Mouse (Mus musculus) embryonic facial prominence, embryonic 12.5 days (tissue): ENCODE data around the gene Shc3. TPM values are rescaled to one million over a fixed set of nuclear protein-coding genes. Genes with fewer than 3 reads are reported as not detected.

Source experiments
- ATAC-seq: fragments of 200-750 bp; cut with Nextera tagmentation; 2 replicates; pipeline ENCODE4 v1.8.0; 2017; ENCODE audit not compliant: insufficient number of reproducible peaks, insufficient read depth, low FRiP score, low TSS enrichment
- H3K27ac ChIP-seq: fragments of 300-500 bp; sonication (generic); 2 replicates; pipeline ENCODE4 v1.5.1; 2016; ENCODE audit warnings: mild to moderate bottlenecking
- H3K27me3 ChIP-seq: fragments of 300-500 bp; sonication (generic); 2 replicates; pipeline ENCODE4 v1.6.1; 2016; ENCODE audit warnings: mild to moderate bottlenecking, moderate library complexity
- H3K36me3 ChIP-seq: fragments of 300-500 bp; sonication (generic); 2 replicates; pipeline ENCODE4 v1.6.1; 2016; ENCODE audit warnings: mild to moderate bottlenecking
- H3K4me1 ChIP-seq: fragments of 300-500 bp; sonication (generic); 2 replicates; pipeline ENCODE4 v1.6.1; 2016
- H3K4me2 ChIP-seq: fragments of 300-500 bp; sonication (generic); replicated peaks from 2 replicates; pipeline ENCODE4 v1.6.1; 2016; ENCODE audit warnings: mild to moderate bottlenecking, moderate library complexity
- H3K4me3 ChIP-seq: fragments of 300-500 bp; sonication (generic); 2 replicates; pipeline ENCODE4 v1.5.1; 2016; ENCODE audit warnings: mild to moderate bottlenecking
- H3K9ac ChIP-seq: fragments of 300-500 bp; sonication (generic); 2 replicates; pipeline ENCODE4 v1.6.1; 2016; ENCODE audit warnings: mild to moderate bottlenecking, moderate library complexity
- H3K9me3 ChIP-seq: fragments of 300-500 bp; sonication (generic); 2 replicates; pipeline ENCODE4 v1.6.1; 2016; ENCODE audit warnings: mild to moderate bottlenecking, moderate library complexity
- WGBS: fragments of 180-500 bp; shearing (Covaris S2); methylation state at CpG from one replicate; pipeline ENCODE4 v1.1.7; 2016; 5-methylcytosine and 5-hydroxymethylcytosine counted together
- polyA plus RNA-seq: library from polyadenylated mRNA; unstranded; fragments of >200 nt; fragmentation: Nextera tagmentation; extraction: Ambion mirVana; gene quantifications from 2 replicates; pipeline ENCODE4 v1.2.1, GENCODE M21; 2016

Shc3 gene
- polyA plus RNA-seq, 1 experiment from 2014 or later = 1.7 TPM

DNA sequence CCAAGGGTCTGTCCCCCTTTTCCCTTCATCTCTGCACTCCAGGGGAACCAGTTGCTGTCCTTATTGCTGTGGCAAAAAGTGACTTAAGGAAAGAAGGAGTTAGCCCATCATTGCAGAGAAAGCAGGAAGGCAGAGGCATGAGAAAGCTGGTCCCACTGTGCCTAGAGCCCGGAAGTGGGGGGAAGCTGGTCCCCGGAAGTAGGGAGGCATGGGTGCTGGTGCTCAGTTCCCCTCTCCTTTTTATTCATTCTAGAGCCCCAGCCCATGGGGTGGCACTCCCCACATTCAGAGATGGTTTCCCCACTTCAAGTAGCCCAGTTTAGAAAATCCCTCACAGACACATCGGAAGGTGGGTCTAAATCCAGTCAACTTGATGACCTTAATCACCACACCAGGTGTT lies 169.7 kb downstream of the Shc3 start:
- no peak overlapping the region for H3K27ac ChIP-seq
- H3K36me3 ChIP-seq = no peaks in the 10 kb centered on the region
- no peak overlapping the region for H3K9ac ChIP-seq
- H3K9me3 ChIP-seq = peaks cover 9% of the 10 kb centered on the region; the same call in 1 of the 2 replicates
- H3K4me2 ChIP-seq = no peak overlapping the region
- peaks cover 10% of the 10 kb centered on the region; the same call in 1 of the 2 replicates for H3K4me1 ChIP-seq
- ATAC-seq = no peak
- no peaks in the 10 kb centered on the region for H3K27me3 ChIP-seq
- no peak overlapping the region for H3K4me3 ChIP-seq
- WGBS = 87% methylated on average over 3 of the region's 3 CpGs

DNA sequence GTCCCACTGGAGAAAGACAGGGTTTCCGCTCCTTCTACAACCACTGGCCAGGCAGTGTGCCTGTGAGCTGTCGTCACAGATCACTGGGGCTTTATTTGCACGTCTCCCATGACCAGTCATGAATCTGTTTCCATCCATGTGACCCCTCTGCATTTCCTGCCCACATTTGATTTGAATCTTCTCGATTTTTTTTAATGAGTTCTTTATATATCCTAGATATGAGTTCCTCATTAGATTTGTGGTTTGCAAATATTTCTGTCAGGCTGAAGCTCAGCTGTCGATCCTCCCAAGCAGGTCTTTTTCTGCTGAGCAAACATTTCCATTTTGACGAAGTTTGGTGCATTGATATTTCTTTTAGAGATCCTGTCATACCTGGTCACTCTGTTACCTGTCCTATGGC lies 171.4 kb downstream of the Shc3 start:
- no peak overlapping the region for H3K4me3 ChIP-seq
- no peak overlapping the region for H3K27ac ChIP-seq
- no peaks in the 10 kb centered on the region for H3K36me3 ChIP-seq
- no peaks in the 10 kb centered on the region for H3K27me3 ChIP-seq
- 76% methylated on average over 6 of the region's 6 CpGs for whole genome bisulfite sequencing
- H3K9ac ChIP-seq = no peak overlapping the region
- H3K4me1 ChIP-seq = peaks cover 10% of the 10 kb centered on the region; the same call in 1 of the 2 replicates
- peaks cover 9% of the 10 kb centered on the region; the same call in 1 of the 2 replicates for H3K9me3 ChIP-seq
- no peak for ATAC-seq
- H3K4me2 ChIP-seq = no peak overlapping the region

DNA sequence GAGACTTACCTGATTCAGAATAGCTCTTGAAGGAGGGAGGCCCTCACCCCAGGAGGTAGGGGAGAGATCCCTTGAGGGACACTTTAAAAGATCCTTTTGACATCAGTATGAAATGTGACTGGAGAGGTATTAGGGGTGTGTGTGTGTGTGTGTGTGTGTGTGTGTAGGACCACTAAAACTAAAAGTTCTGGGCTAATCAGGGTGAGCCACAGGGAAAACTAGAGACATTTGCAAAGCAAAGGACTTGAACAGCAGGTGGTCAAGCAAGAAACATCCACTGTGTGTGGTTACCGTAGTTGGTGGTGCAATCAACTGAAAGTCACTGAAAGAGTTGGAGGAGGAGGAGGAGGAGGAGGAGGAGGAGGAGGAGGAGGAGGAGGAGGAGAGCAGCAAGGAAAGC lies 177.0 kb downstream of the Shc3 start:
- Histone ChIP-seq H3K9me3 (peaks cover 9% of the 10 kb centered on the region; the same call in 1 of the 2 replicates), H3K4me3 (no peak overlapping the region), H3K27ac (no peak overlapping the region), H3K4me1 (peaks cover 37% of the 10 kb centered on the region), H3K27me3 (no peaks in the 10 kb centered on the region), H3K4me2 (no peak overlapping the region), H3K36me3 (no peaks in the 10 kb centered on the region), H3K9ac (no peak overlapping the region)
- no peak for ATAC-seq
- WGBS = no CpG with 5 or more reads among the region's 1 CpGs

DNA sequence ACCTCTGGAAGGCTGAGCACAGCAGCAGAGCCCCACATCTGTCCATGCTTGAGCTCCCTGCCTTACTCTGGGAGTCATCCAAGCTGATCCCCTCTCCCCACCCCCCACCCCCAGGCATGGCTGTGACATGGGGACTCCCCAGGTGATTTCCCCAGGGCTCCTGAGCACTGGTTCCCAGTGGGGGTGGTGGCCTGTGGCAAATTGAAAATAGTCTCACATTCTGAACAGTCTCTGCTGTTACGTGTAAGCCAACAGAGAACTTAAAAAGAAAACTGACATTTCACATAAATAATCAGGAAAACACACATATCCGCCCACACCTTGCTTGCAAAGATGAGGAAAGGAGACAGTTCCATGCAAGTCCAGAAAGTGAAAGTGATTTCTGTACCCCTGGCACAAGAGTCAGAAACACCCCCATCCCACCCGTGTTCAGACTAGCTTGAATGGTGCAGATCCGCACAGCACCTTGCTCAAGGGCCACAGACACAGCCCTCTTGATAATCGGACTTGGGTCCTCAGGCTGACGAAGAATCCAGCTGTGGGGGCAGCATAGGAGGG lies 177.8 kb downstream of the Shc3 start:
- Histone ChIP-seq H3K4me3 (no peak overlapping the region), H3K36me3 (no peaks in the 10 kb centered on the region), H3K27ac (no peak overlapping the region; the same call in 1 of the 2 replicates), H3K27me3 (no peaks in the 10 kb centered on the region), H3K4me2 (no peak overlapping the region), H3K9ac (no peak overlapping the region), H3K4me1 (peaks cover 37% of the 10 kb centered on the region), H3K9me3 (peaks cover 9% of the 10 kb centered on the region; the same call in 1 of the 2 replicates)
- WGBS = 87% methylated on average over 6 of the region's 6 CpGs
- ATAC-seq = no peak

DNA sequence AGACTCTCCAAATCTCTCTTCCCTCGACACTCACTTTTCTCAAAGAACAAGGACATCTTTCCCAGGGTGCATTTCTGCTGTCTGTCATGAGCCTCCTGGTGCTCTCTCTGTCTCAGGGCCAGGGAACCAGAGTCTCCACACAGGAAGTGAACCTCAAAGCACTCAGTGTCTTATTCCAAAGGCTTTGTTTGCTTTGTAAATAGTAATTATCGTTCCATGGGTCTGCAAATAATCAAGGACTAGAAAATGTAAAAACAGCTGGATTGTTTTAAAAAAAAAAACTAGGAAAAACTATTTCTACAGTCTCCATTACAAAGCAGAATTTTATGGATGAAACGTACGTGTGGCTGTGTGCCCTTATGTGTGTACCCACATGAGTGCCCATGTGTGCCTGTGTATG lies 178.8 kb downstream of the Shc3 start:
- peak overlapping the region; percentile 63 for H3K27ac ChIP-seq
- H3K4me1 ChIP-seq = peaks cover 37% of the 10 kb centered on the region
- WGBS = 26% methylated on average over 4 of the region's 4 CpGs
- no peaks in the 10 kb centered on the region for H3K27me3 ChIP-seq
- H3K36me3 ChIP-seq = no peaks in the 10 kb centered on the region
- peaks cover 7% of the 10 kb centered on the region; the same call in 1 of the 2 replicates for H3K9me3 ChIP-seq
- H3K4me2 ChIP-seq = no peak overlapping the region
- no peak for ATAC-seq
- H3K9ac ChIP-seq = no peak overlapping the region
- H3K4me3 ChIP-seq = no peak overlapping the region

DNA sequence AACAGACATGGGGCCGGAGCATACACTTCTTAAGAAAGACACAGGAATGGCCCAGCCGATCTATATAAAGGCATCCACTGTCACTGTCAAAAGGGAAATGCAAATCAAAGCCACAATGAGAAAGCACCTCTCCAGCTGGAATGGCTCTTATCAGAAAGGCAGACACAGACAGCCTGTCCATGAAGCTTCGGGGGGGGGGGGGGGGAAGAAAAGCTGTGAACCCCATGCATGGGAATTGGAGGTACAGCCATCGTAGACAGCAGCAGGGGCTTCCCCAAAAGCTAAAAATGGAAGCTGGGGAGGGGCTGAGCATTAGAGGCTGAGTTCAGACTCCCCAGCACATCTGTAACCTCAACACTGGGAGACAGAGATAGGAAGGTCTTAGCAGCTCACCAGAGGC lies 181.3 kb downstream of the Shc3 start:
- H3K4me1 ChIP-seq = peaks cover 37% of the 10 kb centered on the region
- H3K9ac ChIP-seq = no peak overlapping the region
- ATAC-seq = no peak
- no peak overlapping the region for H3K27ac ChIP-seq
- no peaks in the 10 kb centered on the region for H3K27me3 ChIP-seq
- H3K4me3 ChIP-seq = no peak overlapping the region
- no peaks in the 10 kb centered on the region for H3K9me3 ChIP-seq
- H3K4me2 ChIP-seq = no peak overlapping the region
- no peaks in the 10 kb centered on the region for H3K36me3 ChIP-seq
- 59% methylated on average over 4 of the region's 4 CpGs for WGBS

DNA sequence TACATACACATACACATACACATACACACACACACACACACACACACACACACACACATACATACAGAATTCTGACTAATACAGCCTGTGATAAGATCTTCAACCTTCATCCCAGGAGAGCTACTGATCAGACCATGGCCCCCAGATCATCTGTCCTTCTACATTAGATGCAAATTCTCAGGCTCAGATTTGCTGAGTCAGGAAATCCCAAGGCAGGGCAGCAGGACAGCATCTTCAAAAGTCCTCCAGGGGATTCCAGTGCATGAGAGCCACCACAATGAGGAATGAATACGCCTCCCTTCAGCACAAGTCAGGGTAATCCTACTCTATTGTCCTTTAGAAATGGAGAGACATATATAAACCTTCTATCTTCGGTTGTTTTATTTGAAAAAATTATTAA lies 184.3 kb downstream of the Shc3 start:
- Histone ChIP-seq H3K9ac (no peak overlapping the region), H3K4me3 (no peak overlapping the region), H3K4me2 (no peak overlapping the region), H3K27ac (no peak overlapping the region), H3K36me3 (no peaks in the 10 kb centered on the region), H3K4me1 (peaks cover 22% of the 10 kb centered on the region), H3K27me3 (no peaks in the 10 kb centered on the region), H3K9me3 (no peaks in the 10 kb centered on the region)
- ATAC-seq = no peak
- 71% methylated on average over 2 of the region's 2 CpGs for WGBS

DNA sequence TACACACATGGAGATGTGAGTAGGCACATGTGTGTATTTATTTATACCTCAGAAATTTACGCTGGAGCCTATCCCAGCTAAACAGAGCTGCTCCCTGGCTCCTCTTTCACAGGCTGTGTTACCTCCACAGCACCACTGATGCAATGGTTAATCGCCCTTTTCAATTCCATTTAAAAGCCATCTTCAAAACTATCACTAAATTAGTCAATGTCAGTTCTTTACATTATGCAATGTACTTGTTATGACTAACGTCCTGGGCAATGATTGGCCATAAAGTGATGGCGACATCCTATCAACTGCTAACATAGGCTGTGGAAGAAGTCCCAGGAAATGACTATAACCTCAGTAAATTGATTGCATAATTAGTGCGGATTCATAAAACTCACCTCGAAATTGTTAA lies 187.7 kb downstream of the Shc3 start:
- Histone ChIP-seq H3K4me1 (peaks cover 17% of the 10 kb centered on the region), H3K27ac (no peak overlapping the region), H3K27me3 (no peaks in the 10 kb centered on the region), H3K9me3 (no peaks in the 10 kb centered on the region), H3K4me2 (no peak overlapping the region), H3K4me3 (no peak overlapping the region), H3K9ac (no peak overlapping the region), H3K36me3 (no peaks in the 10 kb centered on the region)
- ATAC-seq = no peak
- 87% methylated on average over 6 of the region's 6 CpGs for WGBS

Other genes starting within 250 kb of the Shc3 start
- gene S1pr3, start 160.8 kb downstream of the Shc3 start, polyA plus RNA-seq = 140 and 144 TPM in 2 replicates
- 283 and 304 TPM in 2 replicates for gene Cks2, start 75.8 kb upstream of the Shc3 start, polyA plus RNA-seq
- 25.2 and 30.9 TPM in 2 replicates for gene Secisbp2, start 82.3 kb upstream of the Shc3 start, polyA plus RNA-seq
- gene Sema4d, start 224.3 kb upstream of the Shc3 start, polyA plus RNA-seq = 6.8 and 7.1 TPM in 2 replicates